Mouse (Mus musculus): Measurements from ENCODE around the gene Olfr1396.
"Not testable (repeated sequence)": the region's sequence is repeated elsewhere in the genome, so short reads cannot be mapped to it uniquely, and the experiment has no call there.

The Olfr1396 gene

DNA sequence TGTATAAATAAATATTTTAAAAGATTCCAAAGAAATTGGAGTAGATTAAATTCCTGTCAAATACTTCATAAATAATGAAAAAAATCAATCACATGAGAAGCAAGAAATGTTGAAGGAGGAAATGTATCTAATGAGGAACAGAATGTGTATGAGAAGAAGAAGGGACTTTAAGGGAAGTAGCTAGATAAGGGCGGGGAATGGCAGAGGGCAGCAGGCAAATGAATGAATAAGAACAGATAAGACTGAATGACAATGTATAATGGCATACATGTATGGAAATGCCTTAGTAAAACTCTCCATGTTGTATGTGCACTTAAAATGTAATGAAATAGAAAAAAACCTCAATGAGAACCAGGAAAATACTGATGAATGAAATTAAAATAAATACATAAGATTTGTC lies 46.3 kb downstream of the Olfr1396 start:
- in situ Hi-C loops (cut with MboI; ENCODE audit: unreplicated experiment in 2 of 2) = no loop called here

GRCm38 (mm10) chr11:49063713-49064469 lies 50.8 kb downstream of the Olfr1396 start, which contains the start of gene Tgtp2:
Gene Tgtp2 (minus strand): TSS chr11:49064206.
- in situ Hi-C loops (cut with MboI; ENCODE audit: unreplicated experiment in 2 of 2) = not testable (repeated sequence)

DNA sequence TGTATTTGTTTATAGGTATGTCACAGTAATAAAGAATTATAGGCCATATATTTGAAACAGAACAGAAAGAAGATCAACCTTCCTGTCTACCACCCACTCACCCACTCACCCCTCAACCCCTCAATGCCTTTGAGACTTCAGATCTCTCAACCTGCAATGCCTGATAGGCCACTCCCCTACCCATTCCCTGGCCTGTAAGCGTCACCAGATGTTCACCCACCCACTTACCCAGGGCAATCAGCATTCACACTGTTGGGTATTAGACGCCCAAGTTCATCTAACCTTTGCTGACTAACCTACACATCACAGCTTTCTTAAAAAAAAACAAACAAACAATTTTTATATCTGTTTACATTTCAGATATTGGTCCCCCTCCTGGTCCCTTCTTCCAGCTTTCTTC lies 52.8 kb downstream of the Olfr1396 start:
- in situ Hi-C loops (cut with MboI; ENCODE audit: unreplicated experiment in 2 of 2) = not testable (repeated sequence)

DNA sequence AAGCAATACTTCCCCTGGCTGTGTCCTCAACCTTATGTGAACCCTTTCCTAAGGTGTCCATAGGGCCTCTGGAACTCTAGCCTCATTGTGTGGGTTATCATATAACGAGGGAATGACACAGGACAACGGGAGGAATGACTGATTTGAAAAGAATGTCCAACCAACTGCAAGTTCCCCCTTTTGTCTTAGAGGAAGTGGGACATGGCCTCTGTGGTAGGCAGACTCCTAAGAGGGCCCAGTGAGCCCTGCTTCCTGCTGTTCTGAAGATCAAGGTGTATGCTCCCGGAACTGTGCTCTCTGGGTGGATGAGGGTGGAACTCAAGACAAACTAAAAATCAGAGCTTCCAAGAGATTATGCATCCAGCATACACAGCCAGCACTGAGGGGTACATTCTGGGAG lies 54.6 kb downstream of the Olfr1396 start:
- in situ Hi-C loops (cut with MboI; ENCODE audit: unreplicated experiment in 2 of 2) = not testable (repeated sequence)

Data from v-Abl transformed pro-B cells (cell line).